Mouse (Mus musculus) testis, adult 2 months (tissue): ENCODE data around the gene 4930556J24Rik.

Experiments used
- CTCF ChIP-seq: fragments of 200-500 bp; IDR thresholded peaks from 2 replicates; pipeline ENCODE4 v1.5.1; 2012; ENCODE audit warnings: low read depth, mild to moderate bottlenecking, inconsistent platforms, low read length, moderate library complexity; ENCODE audit not compliant: control insufficient read depth, insufficient read depth, insufficient replicate concordance
- POLR2A ChIP-seq: fragments of 200-500 bp; IDR thresholded peaks from 2 replicates; pipeline ENCODE4 v1.6.1; 2012; ENCODE audit warnings: low read depth, mild to moderate bottlenecking, inconsistent platforms, low read length, moderate library complexity; ENCODE audit not compliant: control insufficient read depth

- TF ChIP-seq CTCF, result no peak
- TF ChIP-seq POLR2A, result no peak
These were observed 13.4 kb downstream of the 4930556J24Rik start for GRCm38 (mm10) chr11:3963155-3963554.
